Mouse (Mus musculus) liver, embryonic 12.5 days (tissue): ENCODE measurements around the gene Serpina3f. TPM values are rescaled to one million over a fixed set of nuclear protein-coding genes. Genes with fewer than 3 reads are reported as not detected.

ENCODE experiments used
- ATAC-seq: fragments of 200-750 bp; cut with Nextera tagmentation; 2 replicates; pipeline ENCODE4 v1.8.0; 2017; ENCODE audit warnings: moderate number of reproducible peaks, mild to moderate bottlenecking, moderate library complexity
- H3K27ac ChIP-seq: fragments of 300-500 bp; sonication (generic); 2 replicates; pipeline ENCODE4 v1.5.1; 2016; ENCODE audit warnings: mild to moderate bottlenecking
- H3K27me3 ChIP-seq: fragments of 300-500 bp; sonication (generic); replicated peaks from 2 replicates; pipeline ENCODE4 v1.6.1; 2016; ENCODE audit warnings: mild to moderate bottlenecking, moderate library complexity
- H3K36me3 ChIP-seq: fragments of 300-500 bp; sonication (generic); 2 replicates; pipeline ENCODE4 v1.6.1; 2016; ENCODE audit warnings: mild to moderate bottlenecking, moderate library complexity
- H3K4me1 ChIP-seq: fragments of 300-500 bp; sonication (generic); 2 replicates; pipeline ENCODE4 v1.6.1; 2016
- H3K4me2 ChIP-seq: fragments of 300-500 bp; sonication (generic); 2 replicates; pipeline ENCODE4 v1.6.1; 2016; ENCODE audit warnings: mild to moderate bottlenecking, moderate library complexity
- H3K4me3 ChIP-seq: fragments of 300-500 bp; sonication (generic); 2 replicates; pipeline ENCODE4 v1.5.1; 2016; ENCODE audit warnings: mild to moderate bottlenecking, moderate library complexity
- H3K9ac ChIP-seq: fragments of 300-500 bp; sonication (generic); 2 replicates; pipeline ENCODE4 v1.6.1; 2016; ENCODE audit warnings: mild to moderate bottlenecking, moderate library complexity
- H3K9me3 ChIP-seq: fragments of 300-500 bp; sonication (generic); replicated peaks from 2 replicates; pipeline ENCODE4 v1.6.1; 2016; ENCODE audit warnings: mild to moderate bottlenecking, moderate library complexity
- WGBS: fragments of 180-500 bp; shearing (Covaris S2); methylation state at CpG from one replicate; pipeline ENCODE4 v1.1.7; 2016; ENCODE audit not compliant: insufficient replicate concordance; 5-methylcytosine and 5-hydroxymethylcytosine counted together
- polyA plus RNA-seq: library from polyadenylated mRNA; unstranded; fragments of >200 nt; fragmentation: Nextera tagmentation; extraction: Ambion mirVana; gene quantifications from 2 replicates; pipeline ENCODE4 v1.2.1, GENCODE M21; 2016

Gene Serpina3f
- polyA plus RNA-seq = 0.06 and 0.20 TPM in 2 replicates

GRCm38 (mm10) chr12:104214445-104214753 lies at the start of gene Serpina3f:
Gene Serpina3f, plus strand, starts transcription at chr12:104214544.
- H3K27ac ChIP-seq = no peak within 1 kb of the TSS
- WGBS = 43% methylated on average over 1 of the region's 1 CpGs

GRCm38 (mm10) chr12:104174747-104175146 lies 39.6 kb upstream of the Serpina3f start:
- Histone ChIP-seq H3K9ac (no peak overlapping the region), H3K4me3 (no peak overlapping the region), H3K4me2 (no peak overlapping the region), H3K4me1 (no peaks in the 10 kb centered on the region), H3K27ac (no peak overlapping the region), H3K9me3 (no peaks in the 10 kb centered on the region), H3K27me3 (no peaks in the 10 kb centered on the region), H3K36me3 (no peaks in the 10 kb centered on the region)
- no peak for ATAC-seq
- WGBS = 48% methylated on average over 3 of the region's 3 CpGs

More at GRCm38 (mm10) chr12:104214445-104214753, at the start of gene Serpina3f:
- no peaks in the 10 kb centered on the region for H3K27me3 ChIP-seq
- H3K36me3 ChIP-seq = no peaks in the 10 kb centered on the region
- H3K4me1 ChIP-seq = 0 out of 2 replicates have a peak, but pooled peaks cover 4% of the 10 kb centered on the region
- H3K9ac ChIP-seq = no peak within 1 kb of the TSS
- H3K4me3 ChIP-seq = no peak within 1 kb of the TSS
- H3K4me2 ChIP-seq = no peak within 1 kb of the TSS
- H3K9me3 ChIP-seq = no peaks in the 10 kb centered on the region
- ATAC-seq = no peak

- Histone ChIP-seq H3K4me1 (no peaks in the 10 kb centered on the region), H3K9me3 (no peaks in the 10 kb centered on the region), H3K36me3 (no peaks in the 10 kb centered on the region), H3K4me2 (no peak overlapping the region), H3K27ac (no peak overlapping the region), H3K9ac (no peak overlapping the region), H3K4me3 (no peak overlapping the region), H3K27me3 (no peaks in the 10 kb centered on the region)
- ATAC-seq = no peak
- WGBS = 59% methylated on average over 3 of the region's 3 CpGs
Observed at GRCm38 (mm10) chr12:104175636-104176035, 38.7 kb upstream of the Serpina3f start.

GRCm38 (mm10) chr12:104178577-104178976 lies 35.8 kb upstream of the Serpina3f start:
- no peak overlapping the region for H3K9ac ChIP-seq
- H3K27ac ChIP-seq = no peak overlapping the region
- no peaks in the 10 kb centered on the region for H3K9me3 ChIP-seq
- H3K36me3 ChIP-seq = no peaks in the 10 kb centered on the region
- no peaks in the 10 kb centered on the region for H3K4me1 ChIP-seq
- no peaks in the 10 kb centered on the region for H3K27me3 ChIP-seq
- ATAC-seq = no peak
- no peak overlapping the region for H3K4me2 ChIP-seq
- no peak overlapping the region for H3K4me3 ChIP-seq

GRCm38 (mm10) chr12:104178987-104179386 lies 35.4 kb upstream of the Serpina3f start:
- H3K9me3 ChIP-seq = no peaks in the 10 kb centered on the region
- no peaks in the 10 kb centered on the region for H3K36me3 ChIP-seq
- H3K4me2 ChIP-seq = no peak overlapping the region
- no peak overlapping the region for H3K9ac ChIP-seq
- no peak for ATAC-seq
- no peaks in the 10 kb centered on the region for H3K27me3 ChIP-seq
- no peak overlapping the region for H3K27ac ChIP-seq
- H3K4me3 ChIP-seq = no peak overlapping the region
- H3K4me1 ChIP-seq = no peaks in the 10 kb centered on the region
- 55% methylated on average over 2 of the region's 2 CpGs for WGBS

- no peak for ATAC-seq
- Histone ChIP-seq H3K9ac (no peak overlapping the region), H3K4me1 (no peaks in the 10 kb centered on the region), H3K4me3 (no peak overlapping the region), H3K4me2 (no peak overlapping the region), H3K27ac (no peak overlapping the region), H3K27me3 (no peaks in the 10 kb centered on the region), H3K36me3 (no peaks in the 10 kb centered on the region), H3K9me3 (no peaks in the 10 kb centered on the region)
- 65% methylated on average over 4 of the region's 4 CpGs for WGBS
Observed at GRCm38 (mm10) chr12:104185046-104185445, 29.3 kb upstream of the Serpina3f start.

- no peaks in the 10 kb centered on the region for H3K4me1 ChIP-seq
- no peaks in the 10 kb centered on the region for H3K27me3 ChIP-seq
- no peak for ATAC-seq
- no peak overlapping the region for H3K4me2 ChIP-seq
- no peak overlapping the region for H3K4me3 ChIP-seq
- no peaks in the 10 kb centered on the region for H3K9me3 ChIP-seq
- no peak overlapping the region for H3K27ac ChIP-seq
- 71% methylated on average over 3 of the region's 3 CpGs for WGBS
- H3K9ac ChIP-seq = no peak overlapping the region
- no peaks in the 10 kb centered on the region for H3K36me3 ChIP-seq
Observed at GRCm38 (mm10) chr12:104186041-104186581, 28.2 kb upstream of the Serpina3f start.

GRCm38 (mm10) chr12:104189246-104189645 lies 25.1 kb upstream of the Serpina3f start:
- Histone ChIP-seq H3K27ac (no peak overlapping the region), H3K36me3 (no peaks in the 10 kb centered on the region), H3K9ac (no peak overlapping the region), H3K27me3 (no peaks in the 10 kb centered on the region), H3K4me1 (no peaks in the 10 kb centered on the region), H3K9me3 (no peaks in the 10 kb centered on the region), H3K4me2 (no peak overlapping the region), H3K4me3 (no peak overlapping the region)
- no peak for ATAC-seq
- WGBS = 63% methylated on average over 2 of the region's 2 CpGs

GRCm38 (mm10) chr12:104190852-104191251 lies 23.5 kb upstream of the Serpina3f start:
- Histone ChIP-seq H3K27me3 (no peaks in the 10 kb centered on the region), H3K9me3 (no peaks in the 10 kb centered on the region), H3K4me1 (no peaks in the 10 kb centered on the region), H3K36me3 (no peaks in the 10 kb centered on the region), H3K27ac (no peak overlapping the region), H3K4me3 (no peak overlapping the region), H3K4me2 (no peak overlapping the region), H3K9ac (no peak overlapping the region)
- no peak for ATAC-seq

GRCm38 (mm10) chr12:104209149-104209548 lies 5.2 kb upstream of the Serpina3f start:
- Histone ChIP-seq H3K9me3 (no peaks in the 10 kb centered on the region), H3K36me3 (no peaks in the 10 kb centered on the region), H3K27me3 (no peaks in the 10 kb centered on the region), H3K4me2 (no peak overlapping the region), H3K27ac (no peak overlapping the region), H3K4me1 (no peaks in the 10 kb centered on the region), H3K9ac (no peak overlapping the region), H3K4me3 (no peak overlapping the region)
- no peak for ATAC-seq
- WGBS = 61% methylated on average over 4 of the region's 4 CpGs

- no peak for ATAC-seq
- H3K4me3 ChIP-seq = no peak overlapping the region
- 68% methylated on average over 2 of the region's 2 CpGs for WGBS
- H3K4me1 ChIP-seq = 0 out of 2 replicates have a peak, but pooled peaks cover 4% of the 10 kb centered on the region
- H3K9ac ChIP-seq = no peak overlapping the region
- H3K27ac ChIP-seq = no peak overlapping the region
- H3K9me3 ChIP-seq = no peaks in the 10 kb centered on the region
- H3K27me3 ChIP-seq = no peaks in the 10 kb centered on the region
- H3K4me2 ChIP-seq = no peak overlapping the region
- H3K36me3 ChIP-seq = no peaks in the 10 kb centered on the region
Observed at GRCm38 (mm10) chr12:104209802-104210201, 4.5 kb upstream of the Serpina3f start.

- no peak overlapping the region for H3K4me3 ChIP-seq
- no peaks in the 10 kb centered on the region for H3K27me3 ChIP-seq
- H3K9ac ChIP-seq = no peak overlapping the region
- ATAC-seq = no peak
- no peak overlapping the region for H3K4me2 ChIP-seq
- 46% methylated on average over 2 of the region's 2 CpGs for WGBS
- H3K9me3 ChIP-seq = no peaks in the 10 kb centered on the region
- H3K4me1 ChIP-seq = 0 out of 2 replicates have a peak, but pooled peaks cover 4% of the 10 kb centered on the region
- H3K27ac ChIP-seq = no peak overlapping the region
- no peaks in the 10 kb centered on the region for H3K36me3 ChIP-seq
Observed at GRCm38 (mm10) chr12:104213689-104214444, 477 bp upstream of the Serpina3f start.

- H3K9ac ChIP-seq = no peak overlapping the region
- H3K36me3 ChIP-seq = no peaks in the 10 kb centered on the region
- no peaks in the 10 kb centered on the region for H3K9me3 ChIP-seq
- H3K4me2 ChIP-seq = no peak overlapping the region
- no peaks in the 10 kb centered on the region for H3K27me3 ChIP-seq
- ATAC-seq = no peak
- H3K4me1 ChIP-seq = 0 out of 2 replicates have a peak, but pooled peaks cover 4% of the 10 kb centered on the region
- H3K4me3 ChIP-seq = no peak overlapping the region
- H3K27ac ChIP-seq = no peak overlapping the region
- 25% methylated on average over 1 of the region's 1 CpGs for WGBS
Observed at GRCm38 (mm10) chr12:104215249-104215648, 905 bp downstream of the Serpina3f start.
